Mouse (Mus musculus): Measurements from ENCODE around the gene Slc37a1. TPM values are rescaled to one million over a fixed set of nuclear protein-coding genes. Genes with fewer than 3 reads are reported as not detected.

Slc37a1 gene
- total and polyA plus RNA-seq, 3 experiments: 1.9 to 6.6 (median 2.2) TPM

- dilution Hi-C loops (cut with MboI; ENCODE audit: extremely low pct_ligation_motif_present, extremely low pct_unique_long_range_greater_than_20kb, low sequenced_read_pairs) (no loop called here), in situ Hi-C loops (cut with MboI; ENCODE audit: low pct_ligation_motif_present, low pct_unique_long_range_greater_than_20kb, low sequenced_read_pairs) (loop anchor here (5.0 kb wide), 1 partner anchor 113 kb away; no protein-coding TSS in a partner anchor)
- peaks cover 48% of the 10 kb centered on the region for H3K27me3 ChIP-seq (replicated peaks)
- no peaks in the 10 kb centered on the region for H3K79me2 ChIP-seq (replicated peaks; ENCODE audit: control insufficient read depth, extremely low read depth, insufficient read depth, poor library complexity, severe bottlenecking)
- H3K4me3 ChIP-seq (replicated peaks in 1 of 3; ENCODE audit: low read depth in 2 of 3, low read length in 2 of 3, poor library complexity in 1 of 3): no peak overlapping the region
- no peak overlapping the region for H3K27ac ChIP-seq (ENCODE audit: insufficient read depth, low read depth)
- H3K36me3 ChIP-seq (replicated peaks in 1 of 2; ENCODE audit: control insufficient read depth in 1 of 2, insufficient read depth in 1 of 2, low read length in 1 of 2): no peaks in the 10 kb centered on the region
- no peaks in the 10 kb centered on the region for H3K9me3 ChIP-seq (replicated peaks; ENCODE audit: low read length)
- no peak overlapping the region for H3K4me2 ChIP-seq (ENCODE audit: insufficient read depth, low read depth, poor library complexity, severe bottlenecking)
- no peak for DNase-seq (ENCODE audit: extremely low read depth)
- H3K9ac ChIP-seq (ENCODE audit: insufficient read depth, low read depth): no peak overlapping the region
- TF ChIP-seq CHD2 (IDR thresholded peaks at IDR 0.05; ENCODE audit: low read length) (no peak), CTCF (conservative IDR thresholded peaks at IDR 0.05 in 1 of 2, IDR thresholded peaks at IDR 0.05 in 1 of 2; ENCODE audit: low read depth in 2 of 2, low read length in 2 of 2) (peak in 1 of 2 experiments; percentile 41; a peak in 2 of 4 replicates), RAD21 (IDR thresholded peaks at IDR 0.05; ENCODE audit: low read depth, low read length) (peak; percentile 4), SMC3 (IDR thresholded peaks at IDR 0.05; ENCODE audit: low read depth, low read length) (peak; percentile 31), GABPA (IDR thresholded peaks at IDR 0.05; ENCODE audit: insufficient replicate concordance, low read depth, low read length) (no peak)
- no peaks in the 10 kb centered on the region for H3K4me1 ChIP-seq (ENCODE audit: control insufficient read depth in 1 of 2, insufficient read depth in 2 of 2)
Observed at GRCm38 (mm10) chr17:31379086-31379485, 92.5 kb downstream of the Slc37a1 start.

- H3K9ac ChIP-seq (ENCODE audit: insufficient read depth, low read depth): no peak overlapping the region
- no peak for TF ChIP-seq NELFE (IDR thresholded peaks at IDR 0.05; ENCODE audit: low read depth, low read length)
- DNase-seq (ENCODE audit: extremely low read depth): no peak
- H3K27ac ChIP-seq (ENCODE audit: insufficient read depth, low read depth): no peak overlapping the region
- no peaks in the 10 kb centered on the region for H3K79me2 ChIP-seq (replicated peaks; ENCODE audit: control insufficient read depth, extremely low read depth, insufficient read depth, poor library complexity, severe bottlenecking)
- H3K4me2 ChIP-seq (ENCODE audit: insufficient read depth, low read depth, poor library complexity, severe bottlenecking): no peak overlapping the region
- dilution Hi-C loops (cut with MboI; ENCODE audit: extremely low pct_ligation_motif_present, extremely low pct_unique_long_range_greater_than_20kb, low sequenced_read_pairs): no loop called here
- peaks cover 54% of the 10 kb centered on the region for H3K27me3 ChIP-seq (replicated peaks)
- H3K4me1 ChIP-seq (ENCODE audit: control insufficient read depth in 1 of 2, insufficient read depth in 2 of 2): no peaks in the 10 kb centered on the region
- no peaks in the 10 kb centered on the region for H3K9me3 ChIP-seq (replicated peaks; ENCODE audit: low read length)
- no peaks in the 10 kb centered on the region for H3K36me3 ChIP-seq (replicated peaks in 1 of 2; ENCODE audit: control insufficient read depth in 1 of 2, insufficient read depth in 1 of 2, low read length in 1 of 2)
- no peak overlapping the region for H3K4me3 ChIP-seq (replicated peaks in 1 of 3; ENCODE audit: low read depth in 2 of 3, low read length in 2 of 3, poor library complexity in 1 of 3)
- in situ Hi-C loops (cut with MboI; ENCODE audit: low pct_ligation_motif_present, low pct_unique_long_range_greater_than_20kb, low sequenced_read_pairs): loop anchor here (5.0 kb wide), 1 partner anchor 112 kb away; no protein-coding TSS in a partner anchor
Observed at GRCm38 (mm10) chr17:31379863-31380262, 93.3 kb downstream of the Slc37a1 start.

GRCm38 (mm10) chr17:31383320-31383719 lies 96.7 kb downstream of the Slc37a1 start:
- in situ Hi-C loops (cut with MboI; ENCODE audit: low pct_ligation_motif_present, low pct_unique_long_range_greater_than_20kb, low sequenced_read_pairs) (no loop called here), dilution Hi-C loops (cut with MboI; ENCODE audit: extremely low pct_ligation_motif_present, extremely low pct_unique_long_range_greater_than_20kb, low sequenced_read_pairs) (no loop called here)
- no peaks in the 10 kb centered on the region for H3K4me1 ChIP-seq (ENCODE audit: control insufficient read depth in 1 of 2, insufficient read depth in 2 of 2)
- H3K36me3 ChIP-seq (replicated peaks in 1 of 2; ENCODE audit: control insufficient read depth in 1 of 2, insufficient read depth in 1 of 2, low read length in 1 of 2): no peaks in the 10 kb centered on the region
- H3K9ac ChIP-seq (ENCODE audit: insufficient read depth, low read depth): no peak overlapping the region
- no peak for TF ChIP-seq USF2 (conservative IDR thresholded peaks at IDR 0.05; ENCODE audit: low read depth, low read length)
- peaks cover 83% of the 10 kb centered on the region for H3K27me3 ChIP-seq (replicated peaks)
- no peak overlapping the region for H3K4me2 ChIP-seq (ENCODE audit: insufficient read depth, low read depth, poor library complexity, severe bottlenecking)
- H3K4me3 ChIP-seq (replicated peaks in 1 of 3; ENCODE audit: low read depth in 2 of 3, low read length in 2 of 3, poor library complexity in 1 of 3): no peak overlapping the region
- DNase-seq (ENCODE audit: extremely low read depth): no peak
- no peaks in the 10 kb centered on the region for H3K79me2 ChIP-seq (replicated peaks; ENCODE audit: control insufficient read depth, extremely low read depth, insufficient read depth, poor library complexity, severe bottlenecking)
- H3K9me3 ChIP-seq (replicated peaks; ENCODE audit: low read length): no peaks in the 10 kb centered on the region
- H3K27ac ChIP-seq (ENCODE audit: insufficient read depth, low read depth): no peak overlapping the region
